Mouse (Mus musculus): ENCODE measurements around the gene Cgref1.

Gene Cgref1

DNA sequence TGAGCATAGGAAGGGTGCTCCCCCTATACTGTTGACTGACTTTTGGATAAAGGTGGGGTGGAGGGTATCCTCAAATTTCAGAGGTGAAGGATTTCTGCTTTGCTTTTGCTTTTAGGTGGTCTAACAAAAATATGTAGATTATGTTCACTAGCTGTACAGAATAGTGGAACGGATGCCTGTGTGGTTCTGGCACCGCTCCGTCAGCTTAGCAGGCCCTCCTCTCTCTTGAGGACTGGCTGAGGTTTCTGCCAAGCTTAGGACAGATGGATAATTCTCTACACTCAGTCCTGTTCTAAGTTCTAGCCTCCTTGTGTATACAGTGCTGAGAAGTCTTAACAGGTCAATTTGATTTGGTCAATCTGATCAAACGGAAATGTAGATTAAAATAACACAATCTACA, 5.1 kb upstream of the Cgref1 start:
- DNase-seq (ENCODE audit: low spot score in 2 of 2) = no peak

DNA sequence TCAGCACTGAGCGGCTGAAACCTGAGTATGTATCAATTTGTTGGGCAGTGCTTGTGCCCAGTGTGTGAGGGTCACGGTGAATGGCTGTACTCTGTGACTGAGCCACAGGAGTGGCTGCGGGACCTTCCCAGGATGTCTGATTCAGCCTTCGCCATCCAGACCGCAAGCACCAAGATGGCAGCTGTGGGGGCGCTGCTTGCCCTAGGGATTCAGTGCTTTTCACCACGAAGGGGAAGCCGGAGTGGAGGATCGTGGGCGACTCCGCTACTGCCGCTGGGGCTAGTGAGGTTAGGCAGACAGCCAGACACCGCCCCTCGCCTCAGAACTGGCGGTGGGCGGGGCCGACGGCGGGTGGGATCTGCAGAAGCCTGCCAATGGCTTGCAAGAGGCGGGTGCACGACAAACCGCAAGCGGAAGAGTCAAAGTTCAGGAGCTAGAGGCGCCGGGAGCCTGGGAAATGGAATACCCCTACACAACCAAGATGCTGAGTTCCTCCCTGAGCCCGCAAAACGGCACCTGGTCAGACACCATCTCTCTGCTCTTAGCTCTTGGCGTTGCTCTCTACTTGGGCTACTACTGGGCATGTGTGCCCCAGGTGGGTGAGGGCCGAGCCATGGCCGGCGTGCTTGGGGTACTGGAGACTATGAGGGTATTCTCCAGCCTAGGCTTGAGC, 4.4 kb upstream of the Cgref1 start:
- DNase-seq (ENCODE audit: low spot score in 2 of 2) = peak; percentile 79 to 91

DNA sequence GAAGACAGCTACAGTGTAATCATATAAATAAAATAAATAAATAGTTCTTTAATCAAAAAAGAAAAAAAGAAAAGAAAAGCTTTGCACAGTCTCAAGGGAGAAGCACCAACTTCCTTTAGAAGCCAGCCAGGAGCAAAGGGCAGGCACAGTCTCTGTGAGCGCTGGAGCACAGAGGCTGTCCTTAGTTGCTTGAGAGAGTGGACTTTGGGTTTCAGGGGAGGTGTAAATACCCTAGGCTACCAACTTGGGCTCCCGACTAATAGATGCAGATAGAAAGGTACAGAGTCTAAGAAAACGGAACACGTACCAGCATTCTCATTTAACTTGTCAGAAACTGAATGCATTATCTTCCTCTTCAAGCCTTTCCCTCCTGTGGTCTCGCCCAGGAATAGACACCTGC, 3.2 kb upstream of the Cgref1 start:
- no peak for DNase-seq (ENCODE audit: low spot score in 2 of 2)

DNA sequence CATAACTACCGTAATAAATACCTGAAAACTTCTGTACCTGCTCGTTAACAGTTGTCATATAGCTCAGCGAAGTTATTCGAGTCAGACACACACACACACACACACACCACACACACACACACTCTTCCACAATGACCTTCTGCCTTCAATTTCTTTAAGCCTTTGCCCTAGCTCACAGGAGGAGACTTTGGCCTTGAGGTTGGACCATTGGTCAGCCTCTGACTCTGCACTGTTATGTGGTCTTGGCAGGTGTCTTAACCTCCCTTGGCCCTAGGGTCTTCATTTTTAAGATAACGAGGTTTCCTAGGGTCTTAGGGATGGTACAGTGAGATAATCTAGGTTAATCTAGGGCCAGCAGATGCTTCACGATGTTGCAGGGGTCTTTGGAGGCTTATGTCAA, 1.0 kb downstream of the Cgref1 start:
- DNase-seq (ENCODE audit: low spot score in 2 of 2) = no peak

DNA sequence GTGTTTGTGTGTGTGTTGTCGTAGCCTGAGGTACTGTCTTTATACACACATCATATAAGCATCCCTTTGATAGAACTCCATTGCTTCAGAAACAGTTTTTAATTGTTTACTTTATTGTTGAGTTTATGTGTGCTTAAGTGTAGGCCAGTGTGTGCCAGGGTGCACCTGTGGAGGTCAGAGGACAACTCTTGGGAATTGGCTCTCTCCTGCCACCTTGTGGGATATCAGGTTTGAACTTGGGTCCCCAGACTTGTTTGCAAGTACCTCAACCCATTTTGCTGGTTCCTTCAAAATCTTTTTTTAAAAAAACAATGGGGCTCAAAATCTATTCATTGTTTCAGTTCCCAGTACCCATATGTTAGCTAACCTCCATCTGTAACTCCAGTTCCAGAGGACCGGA, 2.4 kb downstream of the Cgref1 start:
- DNase-seq (ENCODE audit: low spot score in 2 of 2) = no peak

DNA sequence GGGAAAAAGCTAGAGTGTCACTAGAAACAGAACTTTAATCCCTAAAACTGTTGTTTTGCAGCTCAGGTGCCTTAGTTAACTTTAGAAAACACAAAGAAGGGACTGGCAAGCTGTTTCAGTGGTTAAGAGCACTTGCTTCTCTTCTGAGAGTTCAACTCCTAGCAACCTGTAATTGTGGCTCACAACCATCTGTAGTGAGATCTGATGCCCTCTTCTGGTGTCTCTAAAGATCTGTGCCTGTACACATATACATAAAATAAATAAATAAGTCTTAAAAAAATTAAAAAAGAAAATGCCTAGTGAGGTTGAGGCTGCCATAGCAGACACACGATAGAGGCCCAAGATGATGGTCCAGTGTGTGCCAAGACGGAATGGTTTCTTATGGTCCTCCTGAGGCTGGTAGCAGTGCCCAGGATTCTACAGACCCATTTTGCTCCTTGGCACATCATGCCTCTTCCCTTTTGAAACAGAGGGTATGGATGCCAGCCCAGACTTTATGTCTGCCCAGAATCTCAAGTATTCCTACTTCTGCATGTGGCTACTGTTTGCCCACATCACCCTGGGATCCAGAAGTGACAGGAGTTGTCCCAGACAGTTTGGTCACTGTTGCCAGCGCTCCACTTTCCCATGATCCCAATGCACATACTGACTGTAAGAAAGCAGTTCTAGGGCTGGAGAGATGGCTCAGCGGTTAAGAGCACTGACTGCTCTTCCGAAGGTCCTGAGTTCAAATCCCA, 10.5 kb downstream of the Cgref1 start:
- DNase-seq (ENCODE audit: low spot score in 2 of 2) = no peak

DNA sequence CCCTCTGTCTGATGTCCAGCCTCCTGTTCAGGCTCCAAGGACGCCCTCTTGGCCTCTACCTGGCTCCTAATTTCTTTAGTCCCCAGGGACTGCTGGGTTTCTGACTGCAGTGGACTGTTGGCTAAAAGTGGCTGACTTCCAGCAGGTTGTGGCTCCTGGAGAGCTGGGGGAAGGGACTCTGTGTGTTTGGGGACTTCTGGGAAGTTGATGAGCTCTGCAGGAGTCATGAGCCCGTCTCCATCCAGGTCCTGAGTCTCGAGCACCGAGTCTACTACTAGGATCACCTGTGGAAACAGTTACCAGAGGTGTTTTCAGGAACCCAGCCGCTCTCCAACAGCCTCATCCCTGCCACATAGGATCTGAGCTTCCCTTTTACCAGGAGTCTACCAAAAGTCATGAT, 11.7 kb downstream of the Cgref1 start:
- no peak for DNase-seq (ENCODE audit: low spot score in 2 of 2)

DNA sequence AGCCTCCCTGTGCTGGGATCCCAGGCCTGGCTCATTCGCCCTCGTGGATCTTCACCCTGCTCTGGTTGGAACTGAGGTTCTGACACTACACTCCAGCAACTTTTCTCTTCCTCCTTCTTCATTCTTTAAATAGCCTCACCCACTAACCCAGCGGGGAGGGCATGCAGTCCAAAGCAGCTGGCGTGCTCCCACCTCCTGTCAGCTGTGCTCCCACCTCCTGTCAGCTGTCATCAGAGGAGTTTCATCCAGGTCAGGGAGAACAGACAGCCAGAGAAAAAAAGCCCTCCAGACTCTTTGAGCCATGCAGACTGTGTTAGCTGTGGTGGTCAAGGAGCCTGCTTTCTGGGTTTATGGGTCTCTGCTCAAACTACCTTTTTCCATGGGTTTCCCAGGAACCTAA, 14.0 kb downstream of the Cgref1 start:
- DNase-seq (ENCODE audit: low spot score in 2 of 2) = no peak

DNA sequence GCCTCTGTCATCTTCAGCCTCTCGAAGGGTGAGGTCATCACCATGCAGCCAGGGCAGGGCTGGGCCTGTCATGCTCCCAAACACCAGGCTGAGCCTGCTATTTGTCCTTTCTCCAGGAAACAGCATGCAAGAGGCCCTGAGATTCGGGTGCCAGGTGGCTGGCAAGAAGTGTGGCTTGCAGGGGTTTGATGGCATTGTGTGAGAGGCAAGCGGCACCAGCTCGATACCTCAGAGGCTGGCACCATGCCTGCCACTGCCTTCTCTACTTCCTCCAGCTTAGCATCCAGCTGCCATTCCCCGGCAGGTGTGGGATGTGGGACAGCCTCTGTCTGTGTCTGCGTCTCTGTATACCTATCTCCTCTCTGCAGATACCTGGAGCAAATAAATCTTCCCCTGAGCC, 14.5 kb downstream of the Cgref1 start:
- no peak for DNase-seq (ENCODE audit: low spot score in 2 of 2)

DNA sequence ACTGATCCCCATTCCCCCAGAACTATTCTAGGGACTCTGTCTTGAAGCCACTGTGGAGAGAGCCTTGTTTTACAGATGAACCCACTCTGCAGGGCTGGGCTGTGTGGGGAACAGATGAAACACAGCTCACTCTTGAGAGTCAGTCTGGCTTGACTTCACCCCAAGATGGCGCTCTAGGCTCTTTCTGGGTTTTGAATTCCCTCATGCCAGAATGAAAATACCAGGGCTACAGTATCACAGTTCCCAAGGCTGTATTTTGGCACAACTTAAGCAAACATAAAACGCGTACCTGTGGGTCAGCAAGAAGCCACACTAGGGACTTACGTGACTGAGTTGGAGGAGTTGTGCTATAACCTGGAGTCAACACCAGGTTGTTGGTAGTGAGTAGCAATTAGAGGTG, 15.3 kb downstream of the Cgref1 start:
- peak; percentile 58 to 74 for DNase-seq (ENCODE audit: low spot score in 2 of 2)

DNA sequence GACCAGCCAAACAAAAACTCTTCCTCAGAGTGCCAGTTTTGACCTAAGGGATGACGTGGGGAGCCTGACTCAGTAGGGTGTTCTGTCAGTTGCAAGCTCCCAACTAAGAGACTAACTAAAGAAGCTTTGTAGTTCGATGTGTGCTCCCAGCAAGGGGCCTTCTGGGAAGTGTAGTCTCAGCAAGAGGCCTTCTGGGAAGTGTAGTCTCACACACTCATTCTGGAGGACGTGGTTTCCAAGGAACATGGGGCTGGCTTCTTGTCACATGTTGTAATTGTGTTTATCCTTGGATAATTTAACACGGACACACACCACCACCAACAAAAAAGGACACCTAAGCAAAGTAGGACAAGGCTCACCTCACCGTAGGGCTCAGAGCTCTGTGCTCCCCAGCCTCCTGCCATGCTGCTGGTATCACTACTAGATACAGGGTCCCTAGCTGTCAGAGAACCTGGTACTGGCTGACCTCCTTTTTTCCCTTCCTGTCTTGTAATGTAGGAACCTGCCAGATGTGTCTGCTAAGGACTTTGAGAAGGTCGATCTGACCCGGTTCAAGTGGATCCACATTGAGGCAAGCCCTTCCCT, 17.4 kb downstream of the Cgref1 start:
- DNase-seq (ENCODE audit: low spot score in 2 of 2) = no peak

DNA sequence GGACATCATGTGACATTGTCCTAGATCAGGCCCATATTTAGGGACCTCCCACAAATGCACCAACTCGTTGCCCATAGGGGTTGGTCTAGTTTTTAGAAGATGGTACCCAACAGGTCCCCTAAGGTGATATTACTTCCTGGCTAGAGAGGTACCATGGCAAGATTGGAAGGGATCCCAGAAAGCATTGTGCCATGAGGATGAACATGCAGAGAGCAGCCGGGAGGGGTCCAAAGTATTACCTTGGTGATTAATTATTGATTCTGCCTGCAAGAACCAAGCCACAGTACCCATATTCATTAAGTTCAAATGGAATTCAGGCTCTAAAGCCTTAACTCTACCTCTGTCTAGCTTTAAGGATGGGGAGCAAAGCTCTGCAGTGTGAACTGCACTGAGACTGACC, 19.3 kb downstream of the Cgref1 start:
- DNase-seq (ENCODE audit: low spot score in 2 of 2) = no peak

DNA sequence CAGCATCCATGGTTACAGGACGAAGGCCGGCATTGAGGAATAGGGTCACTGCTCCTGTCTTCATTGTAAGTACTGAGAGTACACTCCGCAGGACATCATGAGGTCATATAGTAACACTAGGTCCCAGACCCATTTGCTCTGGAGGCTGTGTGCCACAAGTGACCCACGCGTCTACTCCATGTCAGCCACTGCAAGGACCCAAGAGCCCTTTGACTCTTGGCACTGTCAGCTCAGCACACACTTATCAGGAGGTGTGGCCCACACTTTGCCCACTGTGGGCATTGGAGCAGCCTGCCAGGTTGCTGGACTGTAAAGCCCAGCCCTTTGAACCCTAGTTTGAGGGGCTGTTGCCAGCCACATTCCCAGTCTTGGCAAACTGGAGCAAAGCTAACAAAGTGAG, 20.2 kb downstream of the Cgref1 start:
- DNase-seq (ENCODE audit: low spot score in 2 of 2) = no peak

DNA sequence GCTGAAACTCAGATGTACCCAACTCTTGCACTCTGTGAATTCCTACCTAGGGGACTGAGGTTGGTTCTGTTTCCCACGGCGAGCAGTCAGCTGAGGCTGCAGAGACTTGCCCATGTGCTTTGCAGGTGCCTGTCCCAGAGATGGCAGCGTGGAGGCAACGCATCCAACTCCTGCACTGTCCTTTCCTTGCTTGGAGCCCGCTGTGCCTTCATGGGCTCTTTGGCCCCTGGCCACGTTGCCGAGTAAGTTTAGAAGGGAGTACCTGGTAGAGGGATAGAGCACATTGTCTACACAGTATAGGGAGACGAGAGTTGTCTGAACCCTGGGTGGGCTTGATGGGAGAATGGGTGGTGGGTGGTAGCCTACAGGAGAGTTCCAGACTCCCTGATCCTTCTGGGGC, 20.8 kb downstream of the Cgref1 start:
- no peak for DNase-seq (ENCODE audit: low spot score in 2 of 2)

DNA sequence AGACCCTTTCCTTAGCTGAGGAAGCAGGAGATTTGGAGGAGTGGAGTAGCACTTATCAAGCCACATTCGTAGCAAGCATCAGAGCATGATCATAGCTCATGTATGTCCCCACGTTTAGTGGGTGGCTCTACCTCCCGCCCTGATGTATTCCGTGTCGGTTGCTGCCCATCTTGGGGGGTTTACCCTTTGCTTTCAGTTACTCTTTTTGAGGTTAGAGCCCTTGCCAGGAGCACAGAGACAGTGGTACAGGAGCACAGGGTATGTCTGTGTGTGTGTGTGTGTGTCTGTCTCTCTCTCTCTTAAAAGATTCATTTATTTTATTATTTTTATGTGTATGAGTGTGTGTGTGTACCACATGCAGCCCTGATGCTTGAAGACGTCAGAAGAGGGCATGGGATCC, 22.3 kb downstream of the Cgref1 start:
- no peak for DNase-seq (ENCODE audit: low spot score in 2 of 2)

DNA sequence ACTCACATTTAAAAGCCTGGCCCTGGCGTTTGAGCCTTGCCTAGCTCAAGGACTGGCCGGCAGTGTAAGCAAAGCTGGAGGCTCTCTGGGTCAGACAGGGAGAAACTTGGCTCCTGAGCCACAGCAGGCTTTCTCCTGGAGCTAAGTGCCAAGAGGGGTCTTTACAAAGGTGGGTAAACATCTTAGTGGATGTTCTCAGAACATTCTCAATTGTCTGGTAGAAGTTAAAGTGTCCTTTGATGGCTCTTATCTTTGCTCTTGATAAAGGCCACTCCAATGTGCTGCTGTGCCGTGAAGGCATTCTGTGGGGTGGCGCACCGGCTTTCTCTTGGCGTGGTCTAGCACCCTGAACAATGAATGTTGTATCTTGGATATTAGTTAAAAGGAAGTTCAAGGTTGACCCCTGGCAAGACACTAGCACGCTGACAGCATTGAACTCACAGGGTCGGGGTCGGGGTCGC, 22.8 kb downstream of the Cgref1 start:
- no peak for DNase-seq (ENCODE audit: low spot score in 2 of 2)

DNA sequence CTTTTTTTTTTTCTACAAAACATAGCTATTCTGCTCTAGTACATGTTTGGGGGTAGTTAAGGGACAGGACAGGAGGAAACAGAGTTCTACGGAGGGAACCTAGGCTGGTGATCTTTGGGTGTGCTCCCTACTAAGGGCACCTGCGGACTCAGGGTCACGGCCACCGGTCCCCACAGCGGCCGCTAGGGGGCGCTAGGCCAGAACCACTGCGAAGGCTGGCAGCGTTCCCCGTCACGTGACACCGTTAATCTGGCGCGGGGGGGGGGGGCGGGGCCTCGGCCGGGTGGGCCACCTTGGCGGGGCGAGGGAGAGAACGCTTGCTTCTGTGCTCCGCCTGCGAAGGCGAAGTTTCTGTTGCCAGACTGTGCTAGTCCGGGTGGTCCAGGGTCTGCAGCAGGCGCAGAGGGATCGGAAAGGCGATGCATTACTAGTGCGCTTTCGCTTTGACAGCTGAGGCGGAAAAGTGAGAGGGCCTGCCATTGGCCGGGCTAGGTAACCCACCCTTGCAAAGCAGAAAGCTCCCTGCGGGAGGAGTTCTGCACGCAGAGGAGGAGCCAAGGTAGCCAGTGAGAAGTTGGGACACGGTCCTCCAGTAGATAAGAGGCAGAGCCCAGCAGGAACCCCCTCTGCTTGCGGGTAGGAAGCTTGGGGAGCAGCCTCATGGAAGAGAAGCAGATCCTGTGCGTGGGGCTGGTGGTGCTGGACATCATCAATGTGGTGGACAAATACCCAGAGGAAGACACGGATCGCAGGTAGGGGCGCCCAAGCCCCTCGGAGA, 23.9 kb downstream of the Cgref1 start, which contains the start of gene Khk:
Gene Khk (plus strand): TSS at position 176 of the 778 bp plus-strand sequence.
- DNase-seq (ENCODE audit: low spot score in 2 of 2) = peak; percentile 90 to 97

DNA sequence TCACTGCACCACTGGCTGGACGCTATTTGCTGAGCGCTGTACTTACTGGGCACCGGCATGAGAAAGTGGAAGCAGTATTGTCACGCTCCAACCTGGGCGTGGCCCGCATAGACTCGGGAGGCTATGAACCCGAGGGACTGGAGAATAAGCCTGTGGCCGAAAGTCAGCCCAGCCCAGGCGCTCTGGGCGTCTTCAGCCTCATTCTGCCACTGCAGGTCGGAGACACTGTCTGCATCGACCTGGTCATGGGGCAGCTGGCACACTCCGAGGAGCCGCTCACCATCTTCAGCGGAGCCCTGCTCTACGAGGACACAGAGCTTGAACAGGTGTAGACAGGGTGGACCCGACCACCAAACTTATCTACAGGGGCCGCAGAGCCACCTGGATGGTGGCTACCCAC, 24.8 kb downstream of the Cgref1 start:
- no peak for DNase-seq (ENCODE audit: low spot score in 2 of 2)

DNA sequence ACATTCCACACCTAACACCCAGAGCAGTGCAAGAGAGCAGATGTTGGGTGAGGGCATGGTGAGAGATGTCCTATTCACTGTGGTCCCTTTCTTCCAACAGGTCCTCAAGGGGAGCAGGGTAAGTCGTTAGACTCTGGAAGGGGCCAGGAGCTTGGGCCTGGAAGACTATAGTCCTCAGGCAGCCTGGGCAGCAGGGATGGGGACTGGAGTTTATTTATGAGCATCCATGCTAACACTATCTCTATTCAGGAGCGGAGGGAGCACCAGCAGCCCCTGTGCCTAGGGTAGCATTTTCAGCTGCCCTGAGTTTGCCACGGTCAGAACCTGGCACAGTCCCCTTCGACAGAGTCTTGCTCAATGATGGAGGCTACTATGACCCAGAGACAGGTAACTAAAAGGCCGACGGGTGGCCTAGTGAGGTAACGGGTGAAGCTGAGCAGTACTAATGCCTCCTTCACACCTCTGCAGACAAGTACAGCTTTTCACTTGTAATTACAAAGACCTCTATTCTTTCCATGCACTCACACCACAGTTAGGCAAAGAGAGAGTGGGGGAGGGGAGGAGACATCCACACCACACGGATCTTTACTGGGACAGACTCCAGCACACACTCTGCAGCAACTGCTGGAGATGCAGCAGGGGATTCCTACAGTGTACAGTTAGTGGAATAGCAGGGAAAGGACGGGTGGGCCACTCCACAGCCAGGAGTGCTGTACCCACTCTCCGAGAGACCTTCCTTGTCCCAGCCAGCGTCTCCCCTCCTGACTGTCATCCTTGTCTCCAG, 25.4 kb downstream of the Cgref1 start:
- DNase-seq (ENCODE audit: low spot score in 2 of 2) = no peak

DNA sequence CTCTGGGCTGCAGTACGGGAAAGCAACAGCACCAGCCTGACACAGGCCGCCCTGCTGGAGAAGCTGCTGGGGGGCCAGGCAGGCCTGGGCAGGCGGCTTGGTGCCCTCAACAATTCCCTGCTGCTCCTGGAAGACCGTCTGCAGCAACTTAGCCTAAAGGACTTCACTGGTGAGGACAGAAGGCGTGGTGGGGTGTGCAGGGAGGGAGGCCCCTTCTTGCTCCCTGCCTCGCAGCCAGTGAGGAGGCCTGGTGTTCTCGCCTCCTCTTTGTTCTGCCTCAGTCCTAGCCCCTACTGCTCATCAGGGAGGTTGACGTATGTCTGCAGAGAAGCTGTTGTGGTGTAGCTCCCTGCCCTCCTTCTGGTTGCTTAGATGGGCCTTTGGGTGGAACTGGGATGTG, 26.7 kb downstream of the Cgref1 start:
- DNase-seq (ENCODE audit: low spot score in 2 of 2) = no peak

DNA sequence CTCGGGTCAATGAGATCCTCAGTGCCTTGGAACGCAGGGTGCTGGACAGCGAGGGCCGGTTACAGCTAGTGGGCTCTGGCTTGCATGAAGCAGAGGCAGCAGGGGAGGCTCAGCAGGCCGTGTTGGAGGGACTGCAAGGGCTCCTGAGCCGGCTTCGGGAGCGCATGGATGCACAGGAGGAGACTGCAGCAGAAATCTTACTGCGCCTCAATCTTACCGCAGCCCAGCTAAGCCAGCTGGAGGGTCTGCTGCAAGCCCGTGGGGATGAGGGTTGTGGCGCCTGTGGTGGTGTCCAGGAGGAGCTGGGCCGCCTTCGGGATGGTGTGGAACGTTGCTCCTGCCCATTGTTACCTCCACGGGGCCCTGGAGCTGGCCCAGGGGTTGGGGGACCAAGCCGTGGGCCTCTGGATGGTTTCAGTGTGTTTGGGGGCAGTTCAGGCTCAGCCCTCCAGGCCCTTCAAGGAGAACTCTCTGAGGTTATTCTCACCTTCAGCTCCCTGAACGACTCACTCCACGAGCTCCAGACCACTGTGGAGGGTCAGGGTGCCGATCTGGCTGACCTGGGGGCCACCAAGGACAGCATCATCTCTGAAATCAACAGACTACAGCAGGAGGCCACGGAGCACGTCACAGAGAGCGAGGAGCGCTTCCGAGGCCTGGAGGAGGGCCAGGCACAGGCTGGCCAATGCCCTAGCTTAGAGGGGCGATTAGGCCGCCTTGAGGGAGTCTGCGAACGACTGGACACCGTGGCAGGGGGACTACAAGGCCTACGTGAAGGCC, 27.3 kb downstream of the Cgref1 start:
- no peak for DNase-seq (ENCODE audit: low spot score in 2 of 2)

Data from cerebellum, postnatal 4 days (tissue).